Mouse (Mus musculus): ENCODE data around the gene Eps15. TPM values are rescaled to one million over a fixed set of nuclear protein-coding genes. Genes with fewer than 3 reads are reported as not detected.

The Eps15 gene
- polyA plus RNA-seq, 1 experiment, result 23.7 TPM

GRCm38 (mm10) chr4:109430854-109431253 is 150.8 kb downstream of the Eps15 start:
- no peak overlapping the region for H3K4me2 ChIP-seq (ENCODE audit: low read depth)
- TF ChIP-seq MYOG (IDR thresholded peaks at IDR 0.05; ENCODE audit: control insufficient read depth in 1 of 3, insufficient read depth in 1 of 3, insufficient read length in 2 of 3, low read depth in 2 of 3), result peak in 1 of 3 experiments; percentile 19
- TF ChIP-seq E2F4 (IDR thresholded peaks at IDR 0.05; ENCODE audit: insufficient read depth), result no peak
- TF ChIP-seq MAX (IDR thresholded peaks at IDR 0.05; ENCODE audit: low read depth), result no peak
- TF ChIP-seq CEBPB (IDR thresholded peaks at IDR 0.05; ENCODE audit: insufficient read depth, poor library complexity, severe bottlenecking), result no peak
- peak in 1 of 3 experiments; percentile 6 for TF ChIP-seq MYOD1 (IDR thresholded peaks at IDR 0.05; ENCODE audit: control insufficient read depth in 1 of 3, insufficient read length in 2 of 3, low read depth in 2 of 3)
- TF ChIP-seq POLR2AphosphoS2 (IDR thresholded peaks at IDR 0.05; ENCODE audit: insufficient read length, low read depth), result no peak
- TF ChIP-seq USF1 (IDR thresholded peaks at IDR 0.05; ENCODE audit: low read depth), result no peak
- H3K79me2 ChIP-seq (ENCODE audit: control insufficient read depth, insufficient read depth), result no peaks in the 10 kb centered on the region
- H3K27me3 ChIP-seq (ENCODE audit: control insufficient read depth, insufficient read depth, insufficient read length), result no peaks in the 10 kb centered on the region
- H3K4me3 ChIP-seq, result no peak overlapping the region
- H3ac ChIP-seq (ENCODE audit: control insufficient read depth, insufficient read length), result no peak overlapping the region
- no peaks in the 10 kb centered on the region for H3K36me3 ChIP-seq (ENCODE audit: control insufficient read depth, insufficient read depth)

GRCm38 (mm10) chr4:109432668-109433375 is 152.8 kb downstream of the Eps15 start:
- H3ac ChIP-seq (ENCODE audit: control insufficient read depth, insufficient read length), result no peak overlapping the region

GRCm38 (mm10) chr4:109433641-109434040 is 153.6 kb downstream of the Eps15 start:
- no peaks in the 10 kb centered on the region for H3K27me3 ChIP-seq (ENCODE audit: control insufficient read depth, insufficient read depth, insufficient read length)
- H3K4me3 ChIP-seq, result no peak overlapping the region
- no peaks in the 10 kb centered on the region for H3K36me3 ChIP-seq (ENCODE audit: control insufficient read depth, insufficient read depth)
- no peak for TF ChIP-seq E2F4 (IDR thresholded peaks at IDR 0.05; ENCODE audit: insufficient read depth)
- TF ChIP-seq SRF (IDR thresholded peaks at IDR 0.05; ENCODE audit: control insufficient read depth, insufficient read length, low read depth), result no peak
- TF ChIP-seq REST (IDR thresholded peaks at IDR 0.05; ENCODE audit: insufficient read depth, insufficient read length), result no peak
- peak; percentile 81 to 99 (median 89) for TF ChIP-seq MYOG (IDR thresholded peaks at IDR 0.05; ENCODE audit: control insufficient read depth in 1 of 3, insufficient read depth in 1 of 3, insufficient read length in 2 of 3, low read depth in 2 of 3)
- TF ChIP-seq MYOD1 (IDR thresholded peaks at IDR 0.05; ENCODE audit: control insufficient read depth in 1 of 3, insufficient read length in 2 of 3, low read depth in 2 of 3), result peak; percentile 57 to 92 (median 84)
- TF ChIP-seq POLR2A (IDR thresholded peaks at IDR 0.05; ENCODE audit: insufficient read length, low read depth), result no peak
- TF ChIP-seq POLR2AphosphoS2 (IDR thresholded peaks at IDR 0.05; ENCODE audit: insufficient read length, low read depth), result peak; percentile 76
- no peak for TF ChIP-seq MAX (IDR thresholded peaks at IDR 0.05; ENCODE audit: low read depth)
- TF ChIP-seq TCF12 (IDR thresholded peaks at IDR 0.05; ENCODE audit: insufficient read depth, poor library complexity, severe bottlenecking), result peak; percentile 79
- TF ChIP-seq CEBPB (IDR thresholded peaks at IDR 0.05; ENCODE audit: insufficient read depth, poor library complexity, severe bottlenecking), result no peak
- TF ChIP-seq TCF3 (IDR thresholded peaks at IDR 0.05; ENCODE audit: insufficient read length, low read depth), result peak; percentile 62
- no peak for TF ChIP-seq USF1 (IDR thresholded peaks at IDR 0.05; ENCODE audit: low read depth)
- no peak overlapping the region for H3ac ChIP-seq (ENCODE audit: control insufficient read depth, insufficient read length)
- H3K4me2 ChIP-seq (ENCODE audit: low read depth), result peak overlapping the region; percentile 55
- H3K79me2 ChIP-seq (ENCODE audit: control insufficient read depth, insufficient read depth), result peaks cover 5% of the 10 kb centered on the region

More at GRCm38 (mm10) chr4:109432668-109433375, 152.8 kb downstream of the Eps15 start:
- Histone ChIP-seq H3K36me3 (ENCODE audit: control insufficient read depth, insufficient read depth) (no peaks in the 10 kb centered on the region), H3K4me3 (no peak overlapping the region), H3K4me2 (ENCODE audit: low read depth) (peak overlapping the region; percentile 55), H3K27me3 (ENCODE audit: control insufficient read depth, insufficient read depth, insufficient read length) (no peaks in the 10 kb centered on the region), H3K79me2 (ENCODE audit: control insufficient read depth, insufficient read depth) (peaks cover 5% of the 10 kb centered on the region)
- no peak for TF ChIP-seq POLR2AphosphoS2 (IDR thresholded peaks at IDR 0.05; ENCODE audit: insufficient read length, low read depth)

- Histone ChIP-seq H3K36me3 (ENCODE audit: control insufficient read depth, insufficient read depth) (no peaks in the 10 kb centered on the region), H3ac (ENCODE audit: control insufficient read depth, insufficient read length) (no peak overlapping the region)
- peak; percentile 23 for TF ChIP-seq POLR2AphosphoS2 (IDR thresholded peaks at IDR 0.05; ENCODE audit: insufficient read length, low read depth)
- TF ChIP-seq MAX (IDR thresholded peaks at IDR 0.05; ENCODE audit: low read depth), result no peak
- no peak for TF ChIP-seq E2F4 (IDR thresholded peaks at IDR 0.05; ENCODE audit: insufficient read depth)
- no peak for TF ChIP-seq SRF (IDR thresholded peaks at IDR 0.05; ENCODE audit: control insufficient read depth, insufficient read length, low read depth)
- peak in 2 of 3 experiments; percentile 47 to 91 for TF ChIP-seq MYOD1 (IDR thresholded peaks at IDR 0.05; ENCODE audit: control insufficient read depth in 1 of 3, insufficient read length in 2 of 3, low read depth in 2 of 3)
- peak; percentile 40 for TF ChIP-seq TCF12 (IDR thresholded peaks at IDR 0.05; ENCODE audit: insufficient read depth, poor library complexity, severe bottlenecking)
- no peak for TF ChIP-seq TCF3 (IDR thresholded peaks at IDR 0.05; ENCODE audit: insufficient read length, low read depth)
- no peak for TF ChIP-seq REST (IDR thresholded peaks at IDR 0.05; ENCODE audit: insufficient read depth, insufficient read length)
- TF ChIP-seq MYOG (IDR thresholded peaks at IDR 0.05; ENCODE audit: control insufficient read depth in 1 of 3, insufficient read depth in 1 of 3, insufficient read length in 2 of 3, low read depth in 2 of 3), result peak; percentile 27 to 85 (median 71)
- TF ChIP-seq POLR2A (IDR thresholded peaks at IDR 0.05; ENCODE audit: insufficient read length, low read depth), result no peak
- TF ChIP-seq CEBPB (IDR thresholded peaks at IDR 0.05; ENCODE audit: insufficient read depth, poor library complexity, severe bottlenecking), result no peak
- peak; percentile 79 for TF ChIP-seq USF1 (IDR thresholded peaks at IDR 0.05; ENCODE audit: low read depth)
Measured at GRCm38 (mm10) chr4:109434256-109434655, 154.2 kb downstream of the Eps15 start.

More at GRCm38 (mm10) chr4:109434256-109434655, 154.2 kb downstream of the Eps15 start:
- Histone ChIP-seq H3K79me2 (ENCODE audit: control insufficient read depth, insufficient read depth) (peaks cover 5% of the 10 kb centered on the region), H3K4me2 (ENCODE audit: low read depth) (peak overlapping the region; percentile 55), H3K4me3 (no peak overlapping the region), H3K27me3 (ENCODE audit: control insufficient read depth, insufficient read depth, insufficient read length) (no peaks in the 10 kb centered on the region)

Other genes starting within 250 kb of the Eps15 start
- gene Osbpl9, start 78.0 kb upstream of the Eps15 start, polyA plus RNA-seq (2012; fragmentation: generic; extraction: Trizol), result 63.0 TPM
- gene Calr4, start 45.8 kb upstream of the Eps15 start, polyA plus RNA-seq (2012; fragmentation: generic; extraction: Trizol), result 0.34 TPM
- gene Ttc39a, start 126.4 kb downstream of the Eps15 start, polyA plus RNA-seq (2012; fragmentation: generic; extraction: Trizol), result 0.70 TPM
- 127 TPM for gene Rnf11, start 204.5 kb downstream of the Eps15 start, polyA plus RNA-seq (2012; fragmentation: generic; extraction: Trizol)

Measured in myocyte (in vitro differentiated cells).